Mouse (Mus musculus): ENCODE results near the gene Dnm3.

GRCm38 (mm10) chr1:162036461-162036835 is 441.4 kb downstream of the Dnm3 start:
- TF ChIP-seq POLR2A (IDR thresholded peaks at IDR 0.05; ENCODE audit: insufficient read depth, low read length), result no peak
- TF ChIP-seq CTCF (IDR thresholded peaks at IDR 0.05; ENCODE audit: low read depth, low read length), result no peak
- TF ChIP-seq EP300 (IDR thresholded peaks at IDR 0.05; ENCODE audit: insufficient read depth, low read depth, low read length), result no peak
